Mouse (Mus musculus) urinary bladder, postnatal 36 days (tissue): ENCODE data around the gene Ndufb2.

ENCODE experiments used
- DNase-seq, 2 experiments: peaks; one replicate each; pipeline ENCODE4 v3.0.0; 2022; ENCODE audit warnings: low spot score in 2 of 2, mixed read lengths in 1 of 2

Gene Ndufb2

DNA sequence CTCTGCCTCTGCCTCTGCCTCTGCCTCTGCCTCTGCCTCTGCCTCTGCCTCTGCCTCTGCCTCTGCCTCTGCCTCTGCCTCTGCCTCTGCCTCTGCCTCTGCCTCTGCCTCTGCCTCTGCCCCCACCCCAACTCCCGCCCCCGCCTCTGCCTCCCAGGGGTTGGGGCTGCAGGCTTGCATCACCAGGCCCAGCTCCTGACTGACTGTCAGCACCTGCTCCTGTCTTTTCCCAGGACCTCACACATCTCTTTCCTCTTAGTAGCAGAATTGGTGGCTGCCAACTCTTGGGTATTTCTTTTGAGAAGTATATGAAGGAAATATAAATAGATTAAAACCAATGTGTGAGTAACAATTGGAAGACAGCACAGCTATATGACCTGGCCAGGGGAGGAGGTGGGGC lies 11.8 kb upstream of the Ndufb2 start:
- DNase-seq: no peak

DNA sequence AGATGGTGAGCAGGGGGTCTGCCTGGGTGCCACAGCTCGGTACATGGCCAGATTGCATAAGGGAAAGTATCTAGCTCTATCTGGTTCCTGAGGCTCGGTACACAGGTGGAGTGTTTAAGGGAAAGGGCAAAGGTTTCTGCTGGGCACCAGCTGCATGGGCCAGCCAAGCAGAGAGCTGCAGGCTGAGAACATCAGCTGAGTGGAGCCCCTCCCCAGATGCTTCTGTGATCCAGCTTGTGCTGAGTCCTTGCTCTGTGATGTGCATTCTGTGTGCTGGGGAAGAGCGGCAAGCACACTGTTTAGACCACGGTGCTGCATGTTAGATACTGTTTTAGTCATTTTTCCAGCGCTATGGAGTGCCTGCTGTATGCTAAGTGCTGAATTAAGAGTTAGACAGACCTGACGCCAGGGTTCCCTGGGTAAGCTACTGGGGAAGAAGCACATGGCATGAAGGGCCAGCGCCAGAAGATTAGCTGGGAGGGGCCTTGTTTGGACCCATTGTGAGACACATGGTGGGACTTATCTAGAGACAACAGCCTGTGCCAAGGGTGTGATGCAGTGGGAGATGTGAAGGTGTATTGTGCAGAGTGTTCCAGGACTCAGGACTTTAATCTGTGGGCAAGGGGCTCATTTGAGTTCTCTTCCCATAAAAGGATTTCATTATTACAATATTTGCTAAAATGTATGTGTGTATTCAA lies 11.1 kb upstream of the Ndufb2 start:
- DNase-seq: no peak

DNA sequence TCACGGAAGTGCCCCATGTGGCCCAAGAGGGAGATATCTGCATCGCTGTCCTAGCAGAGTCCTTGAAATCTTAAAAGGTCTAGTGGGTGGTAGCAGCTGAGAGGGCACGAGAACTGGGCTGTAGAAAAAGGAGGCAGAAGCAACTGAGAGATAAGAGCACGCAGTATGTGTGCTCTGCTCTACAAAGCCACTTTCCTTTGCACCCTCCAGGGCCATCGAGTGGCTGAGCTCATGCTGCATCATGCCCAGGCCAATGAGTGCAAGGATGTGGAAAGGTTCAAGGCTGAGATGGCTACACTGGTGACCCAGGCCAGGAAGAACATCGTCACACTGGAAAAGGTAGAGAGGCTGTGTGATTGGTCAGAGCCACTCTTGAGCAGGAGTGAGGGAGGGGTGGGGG lies 6.9 kb upstream of the Ndufb2 start, which contains the start of gene Gm42420:
Gene Gm42420, plus strand, starts transcription at position 237 of the 400 bp plus-strand sequence.
- no peak for DNase-seq

DNA sequence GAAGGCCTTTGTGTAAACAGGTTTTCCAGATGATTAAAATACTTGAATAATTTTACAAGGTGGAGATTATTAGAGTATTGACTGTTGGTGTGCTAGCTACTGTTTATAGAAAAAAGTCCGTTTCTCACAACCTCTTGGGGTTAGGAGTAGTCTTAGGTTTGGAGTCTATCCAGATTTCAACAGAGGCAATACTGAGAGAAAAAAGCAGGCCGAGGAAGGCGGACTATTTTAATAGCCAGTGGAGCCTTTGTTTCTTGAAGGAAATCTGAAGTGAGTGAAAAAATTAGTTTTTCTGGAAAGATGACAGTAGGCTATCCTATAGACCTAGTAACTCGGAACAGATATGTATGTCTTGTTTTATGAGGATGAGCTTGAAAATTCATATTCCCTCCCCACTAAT lies 893 bp upstream of the Ndufb2 start:
- no peak for DNase-seq

DNA sequence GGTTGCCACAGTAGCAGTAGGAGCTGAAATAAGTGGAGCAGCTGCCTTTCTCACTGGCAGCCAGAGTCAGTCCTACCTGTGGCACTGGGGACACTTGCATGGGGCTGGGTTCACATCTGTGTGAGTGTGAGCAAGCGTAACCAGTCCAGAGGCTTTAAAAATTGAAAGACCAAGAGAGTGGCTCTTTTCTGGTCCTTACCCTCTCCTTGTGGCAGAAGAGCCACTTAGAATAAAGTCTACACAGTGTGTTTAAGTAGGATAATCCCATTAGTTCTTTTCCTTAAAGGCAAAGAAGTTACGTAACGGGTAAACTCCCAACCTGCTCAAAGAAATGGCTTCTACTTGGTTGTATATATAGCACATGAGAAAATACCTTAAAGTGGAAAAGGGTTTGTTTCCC lies 8.5 kb downstream of the Ndufb2 start:
- no peak for DNase-seq

DNA sequence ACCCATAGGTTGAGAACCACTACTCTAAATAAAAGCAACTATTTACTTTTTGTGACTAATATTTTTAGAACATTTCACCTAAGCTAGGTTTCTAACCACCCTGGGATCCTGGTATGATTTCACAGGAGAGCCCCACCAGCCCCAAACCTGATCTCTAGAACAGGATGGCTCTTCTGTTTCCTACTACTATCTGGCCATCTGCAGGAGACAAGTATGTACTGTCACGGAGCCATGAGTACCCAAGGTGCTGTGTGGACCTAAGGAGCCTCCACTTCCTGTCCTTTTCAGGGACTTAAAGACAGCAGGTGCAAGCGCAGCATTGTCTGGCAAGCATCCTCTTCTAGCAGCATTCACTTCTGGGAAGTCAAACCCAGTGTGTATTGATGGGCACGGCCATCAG lies 9.5 kb downstream of the Ndufb2 start:
- no peak for DNase-seq

DNA sequence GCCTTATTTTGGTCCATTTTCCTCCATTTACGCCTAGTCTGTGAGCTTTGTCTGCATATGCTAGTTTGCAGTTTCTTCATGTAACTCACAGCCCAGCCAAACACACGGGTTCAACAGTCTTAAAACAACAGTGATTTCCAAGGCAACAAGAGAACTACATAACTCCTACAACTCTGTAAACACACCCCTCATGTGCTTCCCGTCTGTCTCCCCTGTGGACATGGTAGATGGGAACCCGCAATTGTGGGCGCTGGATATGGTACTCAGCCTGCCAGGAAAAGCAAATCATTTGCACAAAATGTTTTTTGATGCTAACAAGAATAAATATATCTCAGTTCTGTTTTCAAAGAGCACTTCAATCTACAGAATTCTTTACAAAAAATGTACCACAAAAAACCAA lies 12.2 kb downstream of the Ndufb2 start:
- DNase-seq: no peak

DNA sequence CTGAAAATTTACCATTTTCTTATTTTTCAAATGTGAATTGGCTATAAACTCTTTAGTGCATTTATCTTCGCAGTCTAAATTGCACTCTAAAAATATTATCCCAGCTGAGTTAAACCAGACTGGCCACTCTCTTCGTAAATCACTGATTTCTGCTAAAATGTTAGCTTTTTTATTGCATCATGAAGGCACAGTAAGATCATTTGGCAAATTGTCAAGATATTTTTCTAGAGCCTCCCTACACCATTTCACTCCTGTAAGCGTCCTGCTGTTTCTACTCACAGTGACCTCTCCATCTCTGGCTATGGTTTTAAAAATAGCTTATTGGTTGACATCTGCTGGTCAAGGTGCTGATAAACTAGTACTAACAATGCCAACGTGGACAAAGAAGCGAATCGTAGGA lies 13.7 kb downstream of the Ndufb2 start:
- DNase-seq: no peak

DNA sequence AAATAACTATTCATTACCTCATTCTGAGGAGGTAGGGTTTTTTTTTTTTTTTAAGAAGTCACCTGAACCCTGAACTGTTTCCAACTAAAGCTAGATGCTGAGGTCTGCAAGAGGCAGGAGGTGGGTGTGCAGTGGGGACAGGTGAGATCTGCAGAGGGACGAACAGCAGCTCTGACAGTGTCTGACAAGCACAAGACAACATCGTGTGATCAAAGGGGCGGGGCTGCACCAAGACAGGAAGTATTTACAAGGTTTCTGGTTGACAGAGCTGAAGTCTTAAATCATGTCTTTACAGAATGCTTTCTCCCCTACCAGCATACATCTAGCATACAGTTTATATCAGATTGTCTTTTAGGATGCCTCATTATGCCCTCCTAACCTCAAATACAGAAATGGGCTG lies 14.5 kb downstream of the Ndufb2 start:
- DNase-seq: no peak

DNA sequence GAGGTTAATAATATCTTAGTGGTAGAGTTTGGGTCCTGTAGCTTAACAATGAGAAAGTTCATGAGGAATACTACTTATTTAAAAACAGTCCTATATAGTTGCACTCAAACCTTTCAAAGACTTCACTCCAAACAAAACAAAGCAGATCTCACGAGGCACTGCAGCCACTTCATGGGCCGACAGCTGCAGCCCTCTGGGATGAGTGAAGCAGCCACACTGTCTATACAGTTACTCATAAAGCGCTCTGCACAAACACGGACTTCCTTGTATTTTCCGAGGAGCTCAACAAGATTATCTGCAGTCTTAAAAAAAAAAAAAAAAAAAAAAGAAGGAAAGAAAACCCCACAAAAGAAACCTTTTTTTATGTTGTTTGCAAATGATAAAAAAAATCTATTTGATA lies 15.0 kb downstream of the Ndufb2 start:
- DNase-seq: no peak

DNA sequence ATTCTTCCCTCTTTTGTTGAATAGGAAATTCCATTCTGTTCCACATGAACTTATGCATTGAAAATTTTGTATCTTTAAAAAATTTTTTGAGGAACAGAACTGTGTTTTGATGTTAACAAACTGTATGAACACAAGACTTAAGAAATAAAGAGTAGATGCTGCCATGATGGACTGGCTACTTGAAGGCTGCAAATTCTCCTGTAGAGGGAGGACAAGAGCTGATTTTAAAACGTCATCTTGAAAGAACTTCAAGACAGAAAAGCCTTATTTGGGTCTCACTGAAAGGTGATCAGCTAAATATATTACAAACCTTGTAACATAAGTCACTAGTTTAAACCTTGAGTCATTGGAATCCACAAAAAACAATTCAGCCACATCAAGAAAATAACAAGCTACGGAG lies 17.8 kb downstream of the Ndufb2 start:
- DNase-seq: no peak

DNA sequence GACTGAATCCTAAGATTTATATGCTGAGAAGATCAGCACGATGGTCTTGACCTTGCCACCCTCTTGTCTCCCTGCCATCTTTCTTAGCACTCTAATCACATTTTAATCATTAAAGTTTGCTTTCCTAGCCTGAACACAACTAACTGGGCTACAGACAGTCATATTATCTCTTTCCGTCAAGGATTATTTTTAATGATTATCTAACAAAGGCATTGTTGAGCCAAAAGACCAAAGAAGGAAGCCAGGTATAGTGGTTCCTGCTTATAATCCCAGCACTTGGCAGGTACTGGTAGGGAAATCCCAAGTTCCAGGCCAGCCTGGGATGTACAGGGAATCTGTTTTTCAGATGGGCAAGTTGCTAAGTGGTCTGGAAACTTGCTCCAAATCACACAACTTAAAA lies 18.9 kb downstream of the Ndufb2 start:
- no peak for DNase-seq
